Mouse (Mus musculus) cerebellum, postnatal 36 days (tissue): Measurements from ENCODE around the gene Gm10309.

Source experiments
- DNase-seq, 2 experiments: peaks; one replicate each; pipeline ENCODE4 v3.0.0; 2021 to 2022; ENCODE audit warnings: mixed read lengths in 2 of 2

The Gm10309 gene

GRCm38 (mm10) chr17:86467967-86468366, 37.1 kb downstream of the Gm10309 start:
- DNase-seq = peak in 1 of 2 experiments; percentile 42

GRCm38 (mm10) chr17:86467291-86467898, 37.6 kb downstream of the Gm10309 start:
- DNase-seq = no peak

- DNase-seq = no peak
Measured at GRCm38 (mm10) chr17:86466871-86467270, 38.2 kb downstream of the Gm10309 start.

GRCm38 (mm10) chr17:86466412-86466811, 38.6 kb downstream of the Gm10309 start:
- DNase-seq = no peak

- no peak for DNase-seq
Measured at GRCm38 (mm10) chr17:86465865-86466264, 39.2 kb downstream of the Gm10309 start.

GRCm38 (mm10) chr17:86464689-86465363, 40.2 kb downstream of the Gm10309 start:
- peak; percentile 93 for DNase-seq

- no peak for DNase-seq
Measured at GRCm38 (mm10) chr17:86464197-86464596, 40.8 kb downstream of the Gm10309 start.

- DNase-seq = no peak
Measured at GRCm38 (mm10) chr17:86463369-86463768, 41.7 kb downstream of the Gm10309 start.

- DNase-seq = no peak
Measured at GRCm38 (mm10) chr17:86460645-86461430, 44.2 kb downstream of the Gm10309 start.

GRCm38 (mm10) chr17:86458302-86458980, 46.6 kb downstream of the Gm10309 start:
- no peak for DNase-seq

- DNase-seq = no peak
Measured at GRCm38 (mm10) chr17:86456512-86456911, 48.5 kb downstream of the Gm10309 start.

GRCm38 (mm10) chr17:86454351-86454706, 50.7 kb downstream of the Gm10309 start:
- no peak for DNase-seq

GRCm38 (mm10) chr17:86453673-86454350, 51.2 kb downstream of the Gm10309 start:
- DNase-seq = no peak

GRCm38 (mm10) chr17:86452934-86453333, 52.1 kb downstream of the Gm10309 start:
- DNase-seq = no peak
